Mouse (Mus musculus) forebrain, embryonic 13.5 days (tissue): ENCODE measurements around the gene Nedd4. TPM values are rescaled to one million over a fixed set of nuclear protein-coding genes. Genes with fewer than 3 reads are reported as not detected.
"Not testable (repeated sequence)": the region's sequence is repeated elsewhere in the genome, so short reads cannot be mapped to it uniquely, and the experiment has no call there.

Experiments
- ATAC-seq: fragments of 200-750 bp; cut with Nextera tagmentation; 2 replicates; pipeline ENCODE4 v1.8.0; 2017
- H3K27ac ChIP-seq: fragments of 300-500 bp; sonication (generic); 2 replicates; pipeline ENCODE4 v1.5.1; 2015; ENCODE audit warnings: inconsistent platforms, mild to moderate bottlenecking, moderate library complexity
- H3K27me3 ChIP-seq: fragments of 300-500 bp; sonication (generic); 2 replicates; pipeline ENCODE4 v1.6.1; 2015; ENCODE audit warnings: mild to moderate bottlenecking, inconsistent platforms
- H3K36me3 ChIP-seq: fragments of 300-500 bp; sonication (generic); 2 replicates; pipeline ENCODE4 v1.6.1; 2015; ENCODE audit warnings: mild to moderate bottlenecking, inconsistent platforms; ENCODE audit not compliant: poor library complexity, severe bottlenecking
- H3K4me1 ChIP-seq: fragments of 300-500 bp; sonication (generic); 2 replicates; pipeline ENCODE4 v1.6.1; 2015; ENCODE audit warnings: inconsistent platforms
- H3K4me2 ChIP-seq: fragments of 300-500 bp; sonication (generic); 2 replicates; pipeline ENCODE4 v1.6.1; 2015; ENCODE audit warnings: inconsistent platforms, mild to moderate bottlenecking, moderate library complexity
- H3K4me3 ChIP-seq: fragments of 300-500 bp; sonication (generic); 2 replicates; pipeline ENCODE4 v1.5.1; 2015; ENCODE audit warnings: mild to moderate bottlenecking, inconsistent platforms
- H3K9ac ChIP-seq: fragments of 300-500 bp; sonication (generic); 2 replicates; pipeline ENCODE4 v1.6.1; 2015; ENCODE audit warnings: mild to moderate bottlenecking, inconsistent platforms
- H3K9me3 ChIP-seq: fragments of 300-500 bp; sonication (generic); replicated peaks from 2 replicates; pipeline ENCODE4 v1.6.1; 2016; ENCODE audit warnings: inconsistent platforms
- WGBS: fragments of 180-500 bp; shearing (Covaris S2); methylation state at CpG from one replicate; pipeline ENCODE4 v1.1.7; 2015; 5-methylcytosine and 5-hydroxymethylcytosine counted together
- polyA plus RNA-seq: library from polyadenylated mRNA; unstranded; fragments of >200 nt; fragmentation: Nextera tagmentation; extraction: Ambion mirVana; gene quantifications from 2 replicates; pipeline ENCODE4 v1.2.1, GENCODE M21; 2015

The Nedd4 gene
- polyA plus RNA-seq, 1 experiment from 2014 or later = 552 TPM

DNA sequence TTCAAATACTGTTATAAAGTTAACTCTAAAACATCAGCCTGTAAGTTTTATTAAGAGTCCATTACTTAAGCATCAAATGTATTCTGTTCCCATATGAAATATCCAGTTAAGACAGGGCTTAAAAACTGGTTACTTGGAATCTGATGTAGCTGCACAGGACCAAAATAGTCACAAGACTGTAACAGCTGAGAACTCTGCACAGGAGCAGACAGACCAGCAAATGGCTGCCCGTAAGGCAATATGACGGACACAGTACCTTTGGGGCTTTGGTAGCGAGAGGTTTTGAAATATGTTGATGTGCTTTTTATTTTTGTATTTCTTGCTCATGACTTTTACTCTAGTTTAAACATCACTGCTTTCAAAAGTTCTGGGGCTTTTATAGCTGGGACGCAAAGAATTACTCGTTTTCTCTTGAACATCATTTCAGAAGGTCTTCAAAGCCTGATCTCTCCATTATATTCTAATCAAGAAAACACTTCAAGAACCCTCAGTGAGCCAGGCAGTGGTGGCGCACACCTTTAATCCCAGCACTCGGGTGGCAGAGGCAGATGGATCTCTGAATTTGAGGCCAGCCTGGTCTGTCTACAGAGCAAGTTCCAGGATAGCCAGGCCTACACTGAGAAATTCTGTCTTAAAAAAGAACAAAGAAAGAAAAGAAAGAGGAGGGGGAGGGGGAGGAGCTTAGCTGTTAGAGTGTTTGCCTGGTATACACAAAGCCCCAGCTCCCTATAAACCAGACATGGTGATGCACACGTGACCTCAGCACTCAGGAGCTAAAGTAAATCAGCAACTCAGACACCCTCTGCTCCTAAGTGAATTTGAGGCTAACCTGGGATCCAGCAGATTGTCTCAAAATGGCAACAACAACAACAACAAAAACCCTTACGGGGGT lies 22.9 kb upstream of the Nedd4 start:
- Histone ChIP-seq H3K36me3 (no peaks in the 10 kb centered on the region), H3K4me2 (peak overlapping the region; percentile 64), H3K27ac (peak overlapping the region; percentile 97), H3K9me3 (no peaks in the 10 kb centered on the region), H3K4me1 (peaks cover 31% of the 10 kb centered on the region), H3K27me3 (no peaks in the 10 kb centered on the region), H3K9ac (peak overlapping the region; percentile 61), H3K4me3 (peak overlapping the region; percentile 35)
- peak; percentile 88 for ATAC-seq
- 30% methylated on average over 9 of the region's 9 CpGs for WGBS

DNA sequence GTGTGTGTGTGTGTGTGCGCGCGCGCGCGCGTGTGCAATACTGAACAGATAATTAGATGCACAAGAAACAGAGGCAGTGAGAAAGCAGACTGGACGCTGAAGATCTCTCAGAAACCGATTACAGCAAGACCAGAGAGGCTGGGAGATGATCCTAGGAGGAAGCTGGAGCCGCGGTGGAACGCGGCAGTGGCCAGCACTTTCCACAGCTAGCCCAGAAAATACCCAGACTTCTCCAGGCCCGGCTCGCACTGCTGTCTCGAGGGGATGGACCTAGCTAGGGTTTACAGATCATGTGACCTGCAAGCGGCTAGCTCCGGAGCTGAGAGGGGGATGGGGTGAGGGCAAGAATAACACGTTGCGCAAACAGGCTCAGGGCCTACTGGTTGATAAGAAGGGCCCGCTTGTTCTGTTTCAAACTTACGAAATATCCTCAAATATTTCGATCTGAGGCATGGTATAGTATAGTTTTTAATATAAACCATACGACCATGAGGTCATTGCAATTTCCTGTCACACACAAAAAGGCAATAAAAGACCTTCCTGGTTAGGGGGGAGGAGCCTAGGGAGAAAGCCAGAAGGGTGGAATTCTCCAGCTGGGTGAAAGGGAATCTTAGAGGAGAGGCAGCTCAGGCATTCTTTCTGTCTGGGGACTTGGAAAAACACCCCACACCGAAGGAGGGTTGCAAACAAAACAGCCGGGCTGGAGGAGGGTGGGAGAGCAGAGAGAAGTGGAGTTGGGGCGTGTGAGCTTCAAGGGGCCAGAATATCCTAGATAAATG lies 22.1 kb upstream of the Nedd4 start:
- Histone ChIP-seq H3K27me3 (no peaks in the 10 kb centered on the region), H3K36me3 (no peaks in the 10 kb centered on the region), H3K4me2 (peak overlapping the region; percentile 64), H3K4me1 (peaks cover 37% of the 10 kb centered on the region), H3K9me3 (no peaks in the 10 kb centered on the region), H3K4me3 (peak overlapping the region; percentile 35), H3K27ac (peak overlapping the region; percentile 97), H3K9ac (peak overlapping the region; percentile 61)
- ATAC-seq = peak; percentile 94
- under 1% methylated on average over 27 of the region's 27 CpGs for WGBS

DNA sequence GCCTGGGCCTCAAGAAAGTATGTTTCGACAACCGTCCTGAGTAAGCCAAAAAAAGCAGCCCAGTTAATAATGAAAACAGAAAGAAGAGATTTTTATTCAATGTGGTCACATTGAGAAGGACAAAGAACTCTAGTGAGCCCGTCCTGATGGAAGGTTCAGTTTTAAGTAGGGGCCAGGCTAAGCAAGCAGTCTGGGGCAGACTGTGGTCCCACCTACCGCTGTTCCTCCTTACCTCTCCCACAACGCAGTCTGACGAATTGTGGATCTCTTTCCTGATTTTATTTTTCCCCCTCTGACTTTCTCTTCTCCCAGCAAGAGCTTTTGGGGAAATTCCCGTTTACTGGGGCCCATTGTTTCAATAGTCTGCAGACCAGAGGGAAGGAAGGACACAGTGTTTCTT lies 21.5 kb upstream of the Nedd4 start:
- no peak for ATAC-seq
- Histone ChIP-seq H3K4me1 (peaks cover 37% of the 10 kb centered on the region), H3K4me2 (peak overlapping the region; percentile 64), H3K9me3 (no peaks in the 10 kb centered on the region), H3K36me3 (no peaks in the 10 kb centered on the region), H3K4me3 (no peak overlapping the region), H3K9ac (peak overlapping the region; percentile 21; the same call in 1 of the 2 replicates), H3K27me3 (no peaks in the 10 kb centered on the region), H3K27ac (peak overlapping the region; percentile 97)
- 2% methylated on average over 7 of the region's 7 CpGs for WGBS

DNA sequence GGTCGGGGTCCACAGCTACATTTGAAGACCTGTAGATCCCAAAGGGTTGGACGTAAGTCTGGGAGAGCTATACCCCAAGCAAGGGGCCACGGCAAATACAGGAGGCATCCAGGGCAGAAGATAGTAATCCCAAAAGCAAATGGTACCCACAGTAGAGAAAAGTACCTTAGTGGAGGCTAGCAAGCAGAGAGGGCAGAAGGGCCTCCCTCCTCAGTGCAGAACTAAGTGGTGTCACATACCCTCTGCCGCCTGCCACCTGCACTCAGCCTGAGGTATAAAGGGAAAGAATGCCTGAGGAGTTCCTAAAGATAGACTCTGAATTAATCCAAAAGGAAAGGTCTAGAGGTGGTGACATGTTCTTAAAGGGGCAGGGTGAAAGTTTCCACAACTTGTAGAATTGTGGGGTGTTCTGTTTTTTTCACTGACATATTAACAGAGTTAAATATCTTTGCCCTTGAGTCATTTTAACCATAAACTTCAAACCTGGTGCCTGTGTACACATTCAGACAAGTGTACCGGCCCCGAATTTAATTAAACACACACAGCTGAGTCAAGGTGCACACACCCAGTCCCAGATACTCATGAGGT lies 21.0 kb upstream of the Nedd4 start:
- 55% methylated on average over 6 of the region's 6 CpGs for WGBS
- no peak overlapping the region for H3K4me3 ChIP-seq
- 0 out of 2 replicates have a peak overlapping the region, but pooled peaks have one; percentile 64 for H3K4me2 ChIP-seq
- no peaks in the 10 kb centered on the region for H3K9me3 ChIP-seq
- no peaks in the 10 kb centered on the region for H3K36me3 ChIP-seq
- no peak for ATAC-seq
- H3K27ac ChIP-seq = peak overlapping the region; percentile 97
- H3K9ac ChIP-seq = peak overlapping the region; percentile 21; the same call in 1 of the 2 replicates
- peaks cover 37% of the 10 kb centered on the region for H3K4me1 ChIP-seq
- H3K27me3 ChIP-seq = no peaks in the 10 kb centered on the region

DNA sequence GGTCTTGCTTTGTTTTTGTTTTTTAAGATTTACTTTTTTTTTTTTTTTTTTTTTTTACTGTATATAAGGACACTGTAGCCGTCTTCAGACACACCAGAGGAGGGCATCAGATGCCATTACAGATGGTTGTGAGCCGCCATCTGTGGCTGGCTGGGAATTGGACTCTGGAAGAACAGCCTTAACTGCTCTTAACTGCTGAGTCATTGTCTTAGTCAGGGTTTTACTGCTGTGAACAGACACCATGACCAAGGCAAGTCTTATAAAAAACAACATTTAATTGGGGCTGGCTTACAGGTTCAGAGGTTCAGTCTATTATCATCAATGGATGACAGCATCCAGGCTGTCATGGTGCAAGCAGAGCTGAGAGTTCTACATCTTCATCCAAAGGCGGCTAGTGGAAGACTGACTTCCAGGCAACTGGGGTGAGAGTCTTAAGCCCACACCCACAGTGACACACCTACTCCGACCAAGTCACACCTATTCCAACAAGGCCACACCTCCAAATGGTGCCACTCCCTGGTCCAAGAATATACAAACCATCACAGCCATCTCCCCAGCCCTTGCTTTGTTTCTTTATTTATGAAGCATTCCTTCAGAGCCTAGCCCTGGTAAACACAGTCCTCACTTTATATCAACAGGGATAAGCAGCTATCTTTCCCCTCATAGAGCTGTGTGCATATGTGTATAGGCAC lies 19.2 kb upstream of the Nedd4 start:
- ATAC-seq, H3K9me3 ChIP-seq: not testable (repeated sequence)

DNA sequence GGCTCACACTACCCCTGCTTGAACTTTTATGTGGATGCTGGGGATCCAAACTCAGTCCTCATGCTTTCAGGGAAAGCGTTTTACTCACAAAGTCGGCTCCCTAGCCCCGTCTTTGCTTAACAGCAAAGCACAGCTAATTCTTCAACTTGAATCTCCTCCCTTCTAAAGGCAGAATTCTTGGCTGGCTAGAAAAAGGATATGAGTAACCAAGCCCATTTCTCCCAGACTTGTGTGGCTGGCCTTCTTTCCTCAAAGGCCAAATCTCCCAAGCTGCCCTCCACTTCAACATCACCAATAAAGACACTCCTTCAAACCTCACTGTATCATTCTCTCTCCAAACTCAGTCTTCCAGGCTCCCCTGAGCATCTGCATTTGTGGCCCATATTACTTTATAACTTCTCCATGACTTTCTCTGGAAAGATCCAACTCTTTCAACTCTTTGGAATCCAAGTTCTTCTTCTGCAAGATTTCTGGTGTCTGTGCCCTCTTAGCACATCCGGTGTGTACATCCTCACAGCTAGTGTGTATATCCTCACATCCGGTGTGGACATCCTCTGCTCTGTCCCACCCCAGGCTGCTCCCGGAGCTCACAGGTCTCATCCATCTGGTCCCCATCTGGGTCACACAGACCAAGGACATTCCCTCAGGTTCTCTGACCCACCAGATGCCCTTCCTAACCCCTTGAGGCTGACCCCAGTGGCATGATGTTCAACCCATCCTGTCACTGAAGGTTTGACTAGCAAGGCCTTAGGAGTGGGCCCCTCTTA lies 18.3 kb upstream of the Nedd4 start:
- no peak for ATAC-seq
- peaks cover 36% of the 10 kb centered on the region for H3K4me1 ChIP-seq
- H3K36me3 ChIP-seq = no peaks in the 10 kb centered on the region
- no peak overlapping the region for H3K4me2 ChIP-seq
- H3K9ac ChIP-seq = peak overlapping the region; percentile 41; the same call in 1 of the 2 replicates
- no peaks in the 10 kb centered on the region for H3K27me3 ChIP-seq
- H3K4me3 ChIP-seq = no peak overlapping the region
- H3K27ac ChIP-seq = peak overlapping the region; percentile 73
- 94% methylated on average over 6 of the region's 6 CpGs for WGBS
- no peaks in the 10 kb centered on the region for H3K9me3 ChIP-seq

More for the DNA sequence above, 19.2 kb upstream of the Nedd4 start:
- H3K27me3 ChIP-seq, H3K27ac ChIP-seq, H3K9ac ChIP-seq, H3K4me3 ChIP-seq, H3K4me2 ChIP-seq, H3K36me3 ChIP-seq: not testable (repeated sequence)
- WGBS = 89% methylated on average over 4 of the region's 4 CpGs
- peaks cover 37% of the 10 kb centered on the region for H3K4me1 ChIP-seq

DNA sequence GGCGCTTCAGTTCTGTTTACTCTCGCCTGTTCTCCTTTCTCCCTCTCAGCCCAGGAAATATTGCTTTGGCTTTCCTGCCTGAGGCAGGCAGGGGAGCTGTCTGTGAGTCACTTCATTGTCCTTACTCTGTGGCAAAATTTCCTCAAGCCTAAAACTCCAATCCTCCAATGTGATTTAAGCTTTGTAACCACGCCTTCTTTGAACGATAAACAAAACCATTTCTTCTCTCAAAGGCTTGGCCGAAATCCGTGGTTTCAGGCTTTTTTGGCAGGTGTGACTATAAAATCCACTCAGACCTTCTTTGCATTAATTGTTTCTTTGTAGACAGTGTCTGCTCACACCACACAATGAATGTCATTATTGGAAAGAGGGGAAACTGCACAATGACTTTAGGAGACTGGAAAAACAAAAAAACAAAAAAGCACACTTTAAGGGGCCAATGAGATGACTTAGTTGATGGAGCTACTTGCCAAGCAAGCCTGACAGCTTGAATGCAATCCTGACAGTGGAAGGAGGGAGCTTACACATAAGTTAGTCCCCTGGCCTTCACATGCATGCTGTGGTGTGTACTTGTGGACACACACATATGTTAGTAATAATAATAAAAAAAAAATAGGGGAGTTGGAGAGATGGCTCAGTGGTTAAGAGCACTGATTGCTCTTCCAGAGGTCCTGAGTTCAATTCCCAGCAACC lies 17.6 kb upstream of the Nedd4 start:
- H3K27ac ChIP-seq = peak overlapping the region; percentile 73
- no peaks in the 10 kb centered on the region for H3K9me3 ChIP-seq
- peaks cover 29% of the 10 kb centered on the region for H3K4me1 ChIP-seq
- no peak overlapping the region for H3K4me3 ChIP-seq
- H3K4me2 ChIP-seq = no peak overlapping the region
- 28% methylated on average over 6 of the region's 6 CpGs for whole genome bisulfite sequencing
- H3K27me3 ChIP-seq = no peaks in the 10 kb centered on the region
- peak overlapping the region; percentile 41; the same call in 1 of the 2 replicates for H3K9ac ChIP-seq
- ATAC-seq = no peak
- H3K36me3 ChIP-seq = no peaks in the 10 kb centered on the region

DNA sequence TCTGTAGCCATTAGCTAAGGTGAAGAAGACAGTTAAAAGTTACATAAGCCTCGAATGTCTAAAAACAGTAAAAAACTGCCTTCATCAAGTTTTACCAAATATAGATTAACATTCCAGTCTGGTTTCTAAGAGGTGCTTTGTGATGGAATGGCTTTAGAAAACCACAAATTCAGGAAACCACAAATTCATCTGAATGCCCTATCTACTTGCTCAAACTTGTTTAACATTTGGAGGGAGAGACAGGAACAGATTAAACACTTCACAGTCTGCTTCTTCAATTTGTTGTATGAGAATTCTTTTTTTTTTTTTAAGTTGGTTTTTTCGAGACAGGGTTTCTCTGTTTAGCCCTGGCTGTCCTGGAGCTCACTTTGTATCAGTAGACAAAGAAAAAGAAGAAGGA lies 12.4 kb upstream of the Nedd4 start:
- Histone ChIP-seq H3K27ac (no peak overlapping the region), H3K9ac (no peak overlapping the region), H3K4me2 (no peak overlapping the region), H3K4me3 (no peak overlapping the region), H3K9me3 (no peaks in the 10 kb centered on the region), H3K36me3 (no peaks in the 10 kb centered on the region), H3K27me3 (no peaks in the 10 kb centered on the region), H3K4me1 (peaks cover 11% of the 10 kb centered on the region)
- no peak for ATAC-seq
- 69% methylated on average over 2 of the region's 2 CpGs for WGBS

DNA sequence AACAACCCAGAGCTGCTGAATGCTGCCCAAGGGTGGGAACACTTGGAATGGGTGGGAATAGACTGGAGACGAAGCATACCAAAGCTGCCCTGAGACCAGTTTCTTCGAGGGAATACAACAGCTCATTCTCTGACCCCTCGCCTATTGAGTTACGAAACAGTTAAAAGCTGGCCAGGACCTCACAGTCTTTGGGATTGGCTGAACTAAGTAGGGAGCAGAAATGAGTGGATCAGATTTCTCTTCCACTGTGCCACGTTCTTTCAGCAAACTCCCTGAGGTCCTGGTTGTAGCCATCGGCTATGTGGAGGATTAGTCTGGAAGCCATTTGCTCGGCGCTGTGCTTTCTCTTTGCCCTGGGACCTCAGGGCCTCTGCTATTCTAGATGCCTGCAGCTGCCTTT lies 9.2 kb upstream of the Nedd4 start:
- H3K4me1 ChIP-seq = peaks cover 14% of the 10 kb centered on the region
- H3K4me3 ChIP-seq = no peak overlapping the region
- 9% methylated on average over 8 of the region's 8 CpGs for WGBS
- H3K36me3 ChIP-seq = no peaks in the 10 kb centered on the region
- H3K27me3 ChIP-seq = no peaks in the 10 kb centered on the region
- H3K27ac ChIP-seq = no peak overlapping the region
- no peak overlapping the region for H3K4me2 ChIP-seq
- no peak overlapping the region for H3K9ac ChIP-seq
- ATAC-seq = peak; percentile 67
- H3K9me3 ChIP-seq = no peaks in the 10 kb centered on the region

DNA sequence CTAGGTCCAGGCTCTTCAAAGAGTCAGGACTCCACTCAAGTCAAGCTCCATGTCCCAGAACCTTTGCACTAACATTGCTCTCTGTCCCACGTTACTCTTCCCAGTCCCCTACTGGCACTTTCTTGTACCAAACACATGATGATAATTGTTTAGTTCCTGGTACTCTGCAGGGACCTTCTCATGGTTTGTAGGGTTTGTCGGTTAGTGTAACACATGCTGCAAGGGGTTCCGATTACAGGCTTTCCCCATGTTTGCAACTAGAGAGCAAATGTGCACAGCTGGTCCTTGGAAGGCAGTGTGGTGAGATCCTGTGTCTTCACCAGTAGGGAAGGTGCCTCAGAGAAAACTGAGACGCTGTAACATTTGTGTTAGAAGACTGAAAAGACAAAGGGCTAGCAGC lies 8.6 kb upstream of the Nedd4 start:
- Histone ChIP-seq H3K27ac (no peak overlapping the region), H3K4me1 (peaks cover 14% of the 10 kb centered on the region), H3K36me3 (no peaks in the 10 kb centered on the region), H3K4me2 (no peak overlapping the region), H3K27me3 (no peaks in the 10 kb centered on the region), H3K9me3 (no peaks in the 10 kb centered on the region), H3K4me3 (no peak overlapping the region), H3K9ac (no peak overlapping the region)
- no peak for ATAC-seq
- WGBS = 47% methylated on average over 4 of the region's 4 CpGs
